Mouse (Mus musculus) MEL (cell line): ENCODE results near the gene Ghr.

Source experiments
- CHD2 ChIP-seq: IDR thresholded peaks from 2 replicates; pipeline ENCODE4 v1.6.1; 2011; ENCODE audit warnings: low read length, improper control_type of control experiment
- CTCF ChIP-seq, 3 experiments: IDR thresholded peaks in 2 of 3; conservative IDR thresholded peaks in 1 of 3; 2 replicates each; pipeline ENCODE4 v1.5.1; 2011 to 2012; ENCODE audit warnings: low read length in 3 of 3, low read depth in 2 of 3, mild to moderate bottlenecking in 2 of 3, improper control_type of control experiment in 1 of 3, inconsistent platforms in 1 of 3, mixed read lengths in 1 of 3, moderate library complexity in 1 of 3; ENCODE audit not compliant: control insufficient read depth in 1 of 3, insufficient read depth in 1 of 3, poor library complexity in 1 of 3, severe bottlenecking in 1 of 3
- EP300 ChIP-seq, 2 experiments: IDR thresholded peaks; 2 replicates each; pipeline ENCODE4 v1.6.1; 2011; ENCODE audit warnings: improper control_type of control experiment in 2 of 2, low read length in 2 of 2, low read depth in 1 of 2, mild to moderate bottlenecking in 1 of 2
- MYC ChIP-seq: IDR thresholded peaks from 2 replicates; pipeline ENCODE4 v1.6.1; 2011; ENCODE audit warnings: low read depth, mild to moderate bottlenecking, low read length, improper control_type of control experiment, moderate library complexity
- TAL1 ChIP-seq: IDR thresholded peaks from 2 replicates; pipeline ENCODE4 v1.6.1; 2012; ENCODE audit warnings: mild to moderate bottlenecking, inconsistent platforms, low read length, moderate library complexity, mixed read lengths
- TBP ChIP-seq: IDR thresholded peaks from 2 replicates; pipeline ENCODE4 v1.8.0; 2011; ENCODE audit warnings: low read depth, low read length, improper control_type of control experiment
- UBTF ChIP-seq: IDR thresholded peaks from 2 replicates; pipeline ENCODE4 v1.6.1; 2012; ENCODE audit warnings: low read depth, mild to moderate bottlenecking, inconsistent platforms, low read length, improper control_type of control experiment, moderate library complexity, borderline replicate concordance; ENCODE audit not compliant: insufficient read depth

DNA sequence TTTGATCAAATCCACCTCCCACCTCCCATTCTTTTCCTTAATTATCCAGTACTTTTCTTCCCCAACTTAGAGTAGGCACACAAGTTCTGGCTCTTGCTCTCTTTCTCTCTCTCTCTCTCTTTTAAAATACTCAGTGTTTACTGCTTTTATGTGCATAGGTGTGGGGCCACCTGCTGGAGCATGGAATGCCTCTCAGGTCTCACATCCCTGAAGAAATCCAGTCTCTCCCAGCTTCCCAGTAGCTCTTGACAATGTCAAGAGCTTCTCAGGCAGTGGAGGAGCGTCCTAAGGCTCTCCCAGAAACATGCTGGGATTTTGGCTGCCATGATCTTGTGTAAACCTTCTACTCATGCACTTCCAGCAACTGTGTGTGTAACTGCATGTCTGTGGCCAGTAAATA, 253.0 kb downstream of the Ghr start:
- TF ChIP-seq TBP (no peak), MYC (no peak), CTCF (IDR thresholded peaks at IDR 0.05 in 2 of 3, conservative IDR thresholded peaks at IDR 0.05 in 1 of 3; ENCODE audit: control insufficient read depth in 1 of 3, insufficient read depth in 1 of 3, low read depth in 2 of 3, low read length in 3 of 3, poor library complexity in 1 of 3, severe bottlenecking in 1 of 3) (no peak), CHD2 (no peak), TAL1 (no peak), UBTF (no peak), EP300 (IDR thresholded peaks at IDR 0.05; ENCODE audit: low read depth in 1 of 2, low read length in 2 of 2) (no peak)
